Mouse (Mus musculus): ENCODE data around the gene Hspbap1.

The Hspbap1 gene

GRCm38 (mm10) chr16:35871898-35872297 lies 101.7 kb downstream of the Hspbap1 start:
- DNase-seq (ENCODE audit: low spot score in 2 of 2), result no peak

DNA sequence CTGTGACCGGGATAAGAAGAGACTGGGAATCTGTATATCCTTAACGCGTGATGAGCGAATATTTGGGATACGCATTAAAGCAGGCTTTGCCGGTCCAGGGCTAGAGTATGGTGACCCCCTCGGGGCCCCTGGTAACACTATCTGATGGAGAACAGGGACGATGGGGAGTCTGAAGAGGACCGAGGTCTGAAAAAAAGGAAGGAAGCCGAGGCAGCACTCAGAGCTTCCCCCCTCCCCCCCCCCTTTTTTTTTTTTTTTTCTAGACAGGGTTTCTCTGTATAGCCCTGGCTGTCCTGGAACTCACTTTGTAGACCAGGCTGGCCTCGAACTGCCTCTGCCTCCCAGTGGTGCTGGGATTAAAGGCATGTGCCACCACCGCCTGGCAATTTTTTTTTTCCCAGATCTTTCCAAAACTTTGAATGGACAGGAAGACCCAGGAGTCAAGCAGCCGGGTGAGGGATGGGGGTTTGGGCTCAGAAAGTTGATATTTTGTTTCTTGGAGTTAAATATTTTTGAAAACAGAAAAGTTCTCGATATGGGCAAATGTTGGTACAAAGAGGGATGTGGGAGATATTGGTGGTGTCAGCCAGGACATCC lies 102.3 kb downstream of the Hspbap1 start:
- no peak for DNase-seq (ENCODE audit: low spot score in 2 of 2)

GRCm38 (mm10) chr16:35874416-35874815 lies 104.2 kb downstream of the Hspbap1 start:
- peak; percentile 58 to 82 for DNase-seq (ENCODE audit: low spot score in 2 of 2)

All from spleen, postnatal 4 days (tissue).